Mouse (Mus musculus) heart, postnatal 14 days (tissue): ENCODE measurements around the gene Ctnnb1. TPM values are rescaled to one million over a fixed set of nuclear protein-coding genes. Genes with fewer than 3 reads are reported as not detected.
A peak's percentile ranks its signal among the peaks of the same experiment; 100 is the strongest.

ENCODE experiments used
- DNase-seq, 2 experiments: peaks; one replicate each; pipeline ENCODE4 v3.0.0; 2021 to 2022
- intact Hi-C: fragments of 180-260 bp; cut with DNase I; formaldehyde crosslinking; loops from one replicate; pipeline ENCODE4 v1.15.1; 2025
- total RNA-seq, 2 experiments: library from RNA; stranded (reverse); gene quantifications; 2 replicates each; pipeline ENCODE4 v1.2.3; 2021

Ctnnb1 gene
- total RNA-seq, 2 experiments from 2014 or later: 541 to 546 TPM

DNA sequence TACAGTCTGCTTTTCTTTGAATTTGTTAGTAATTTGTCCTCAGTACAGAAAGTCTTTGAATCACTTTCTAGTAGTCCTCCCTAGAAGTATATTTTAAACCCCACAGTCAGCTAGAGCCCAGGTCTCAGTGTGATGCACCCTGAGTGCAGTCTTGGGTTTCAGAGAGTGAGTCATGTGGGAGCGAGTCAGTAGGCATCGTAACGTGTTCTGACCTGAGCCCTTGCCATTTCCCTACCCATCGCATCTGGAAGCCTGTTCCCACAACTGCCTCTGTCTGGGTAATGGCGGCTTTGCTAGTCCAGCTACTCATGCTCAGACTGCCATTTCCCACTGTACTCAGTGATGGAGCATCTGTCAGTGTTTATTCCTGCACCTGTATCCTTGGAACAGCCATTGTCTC, 29.0 kb downstream of the Ctnnb1 start:
- no peak for DNase-seq
- intact Hi-C loops: loop anchor here (2.0 kb wide), 1 partner anchor 13 kb away; no protein-coding TSS in a partner anchor

GRCm38 (mm10) chr9:120958560-120958959, 29.5 kb downstream of the Ctnnb1 start:
- DNase-seq: peak; percentile 41 to 58
- intact Hi-C loops: loop anchor here (2.0 kb wide), 1 partner anchor 14 kb away; no protein-coding TSS in a partner anchor

GRCm38 (mm10) chr9:120959225-120959624, 30.2 kb downstream of the Ctnnb1 start:
- DNase-seq: no peak
- intact Hi-C loops: loop anchor here (2.0 kb wide), 1 partner anchor 14 kb away; no protein-coding TSS in a partner anchor

DNA sequence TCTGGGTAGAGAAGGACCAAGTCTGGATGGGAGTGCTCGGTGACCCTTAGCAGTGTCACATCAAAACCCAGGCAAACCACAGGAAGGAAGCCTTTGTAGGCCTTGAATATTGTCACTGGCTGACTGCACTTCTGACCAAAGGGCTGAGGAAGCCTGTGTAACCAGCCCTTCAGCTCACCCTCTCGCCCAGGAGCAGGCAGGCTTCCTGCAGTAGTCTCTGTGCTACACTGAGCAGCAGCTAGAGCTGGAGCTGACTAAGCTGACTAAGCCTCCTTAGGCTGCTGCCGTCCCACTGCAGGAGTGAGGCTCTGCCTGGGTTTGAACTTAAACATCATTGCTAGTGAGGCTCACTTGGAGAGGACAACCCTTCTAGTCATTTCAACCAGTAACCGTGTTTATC, 31.6 kb downstream of the Ctnnb1 start:
- intact Hi-C loops: no loop called here
- DNase-seq: no peak

DNA sequence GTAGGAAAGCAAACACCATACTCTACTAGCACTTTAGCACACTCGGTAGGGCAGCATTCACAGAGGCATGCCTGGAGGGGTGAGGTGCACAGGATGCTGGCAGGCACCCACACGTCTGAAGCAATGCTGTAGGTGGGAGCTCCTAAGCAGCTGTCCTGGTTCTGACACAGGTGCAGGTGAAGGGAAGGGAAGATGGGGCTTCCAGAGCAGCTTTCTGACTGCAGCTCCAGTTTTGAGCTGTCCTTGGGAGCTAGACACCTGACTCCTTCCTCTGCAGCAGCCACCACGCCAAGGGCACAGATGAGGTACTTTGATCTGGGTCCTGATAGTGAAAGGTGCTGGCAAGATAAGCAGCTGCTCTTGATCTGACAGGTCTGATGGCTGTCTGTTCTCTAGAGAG, 32.5 kb downstream of the Ctnnb1 start:
- DNase-seq: no peak
- intact Hi-C loops: no loop called here

DNA sequence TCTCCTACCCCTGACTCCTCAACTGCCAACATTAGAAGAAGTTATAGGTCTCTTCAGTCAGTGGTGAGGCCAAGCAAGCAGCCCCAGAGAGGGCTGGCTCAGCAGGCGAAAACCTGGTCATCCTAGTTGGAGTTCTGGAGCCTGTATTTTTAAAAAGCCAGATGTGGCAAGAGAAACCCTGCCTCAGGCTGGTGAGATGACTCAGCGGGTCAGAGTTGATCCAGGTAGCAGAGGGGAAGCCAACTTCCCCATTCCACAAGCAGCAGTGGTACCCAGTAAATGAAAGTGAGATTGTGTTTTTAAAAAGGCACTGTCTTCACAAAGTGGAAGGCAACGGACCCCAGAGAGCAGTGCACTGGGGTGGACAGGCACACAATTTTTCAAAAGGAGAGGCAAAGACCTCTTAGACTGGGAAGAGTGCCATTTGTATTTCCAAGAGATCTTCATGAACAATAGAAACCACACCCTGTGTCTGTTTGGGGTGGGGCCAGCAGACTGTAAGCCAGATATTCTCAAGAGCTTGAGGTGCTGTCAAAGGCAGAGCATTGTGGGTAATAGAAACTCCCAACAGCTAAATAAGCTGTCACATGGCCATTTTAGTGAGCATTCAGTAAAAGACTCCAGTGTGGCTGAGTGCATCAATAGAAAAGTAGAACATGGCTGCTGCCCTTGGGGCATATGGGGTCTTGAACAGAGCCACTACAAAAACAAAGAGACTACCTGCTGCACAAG, 33.1 kb downstream of the Ctnnb1 start:
- intact Hi-C loops: no loop called here

DNA sequence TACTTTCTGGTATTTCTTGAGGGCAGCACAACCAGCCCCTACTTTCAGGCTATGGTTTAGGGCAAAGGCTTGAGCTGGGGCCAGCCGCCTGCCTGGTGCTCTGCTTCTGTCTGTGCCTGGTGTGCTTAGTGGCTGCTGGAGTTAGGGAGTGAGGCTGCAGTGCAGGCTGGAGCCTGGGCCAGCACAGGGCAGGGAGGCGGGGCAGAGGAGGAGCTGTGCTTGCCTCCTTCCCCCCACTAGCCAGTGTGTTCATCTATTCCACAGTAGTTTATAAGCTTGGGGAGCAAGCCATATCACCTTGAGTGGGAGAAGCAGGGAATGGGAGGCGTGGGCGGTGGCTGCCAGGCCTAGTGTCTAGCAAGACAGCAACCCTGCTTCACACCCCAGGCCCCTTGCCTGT, 34.1 kb downstream of the Ctnnb1 start:
- no peak for DNase-seq
- intact Hi-C loops: no loop called here

More for the DNA sequence above, 33.1 kb downstream of the Ctnnb1 start:
- peak; percentile 36 to 57 for DNase-seq

GRCm38 (mm10) chr9:120963720-120964119, 34.7 kb downstream of the Ctnnb1 start:
- no peak for DNase-seq
- intact Hi-C loops: no loop called here

DNA sequence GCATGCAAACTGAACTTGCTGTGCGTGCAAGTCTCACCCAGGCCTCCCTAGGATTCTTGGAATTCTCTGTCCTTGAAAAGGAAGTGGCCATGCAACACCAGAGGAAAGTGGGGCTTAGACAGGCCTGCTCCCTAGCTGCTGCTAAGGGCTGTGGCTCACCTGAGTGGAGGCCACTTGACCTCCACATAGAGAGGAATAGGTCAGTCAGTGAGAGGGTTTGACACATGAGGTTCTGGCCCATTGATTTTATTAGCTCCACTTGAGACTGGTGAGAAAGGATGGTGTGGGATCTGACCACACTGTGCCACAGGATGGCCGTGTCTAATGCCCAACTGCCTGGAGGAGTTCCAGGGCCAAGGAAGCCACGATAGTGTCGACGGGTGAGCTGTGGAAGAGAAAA, 35.2 kb downstream of the Ctnnb1 start:
- intact Hi-C loops: no loop called here
- no peak for DNase-seq

- DNase-seq: no peak
- intact Hi-C loops: no loop called here
These were observed 36.0 kb downstream of the Ctnnb1 start for GRCm38 (mm10) chr9:120965007-120965406.

- DNase-seq: no peak
- intact Hi-C loops: no loop called here
These were observed 44.1 kb downstream of the Ctnnb1 start for GRCm38 (mm10) chr9:120973026-120973515.

DNA sequence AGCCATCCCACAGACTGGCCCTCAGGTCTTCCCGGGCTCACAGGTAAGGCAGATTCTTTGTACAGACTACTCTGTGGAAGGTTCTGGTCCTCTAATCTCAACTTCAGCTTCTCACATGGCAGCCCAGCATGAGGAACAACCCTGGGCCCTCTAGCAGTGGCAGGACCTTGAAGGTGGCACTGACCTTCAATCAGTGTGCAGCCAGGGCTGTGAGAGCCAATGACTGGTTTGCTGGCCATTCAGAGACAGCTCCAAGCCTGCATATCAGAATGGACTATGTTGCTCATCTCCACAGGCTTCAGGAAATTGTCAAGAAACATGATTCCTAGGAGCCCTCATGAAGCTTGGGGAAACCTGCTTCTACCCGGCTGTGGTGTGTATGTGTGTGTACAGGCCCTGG, 45.2 kb downstream of the Ctnnb1 start:
- intact Hi-C loops: no loop called here
- no peak for DNase-seq

- intact Hi-C loops: no loop called here
- peak in 1 of 2 experiments; percentile 70 for DNase-seq
These were observed 47.1 kb downstream of the Ctnnb1 start for GRCm38 (mm10) chr9:120976158-120976557.

GRCm38 (mm10) chr9:120976856-120977255, 47.8 kb downstream of the Ctnnb1 start:
- intact Hi-C loops: no loop called here
- no peak for DNase-seq

GRCm38 (mm10) chr9:120981777-120982176, 52.8 kb downstream of the Ctnnb1 start:
- DNase-seq: no peak
- intact Hi-C loops: no loop called here

GRCm38 (mm10) chr9:120983849-120984248, 54.8 kb downstream of the Ctnnb1 start:
- intact Hi-C loops: no loop called here

DNA sequence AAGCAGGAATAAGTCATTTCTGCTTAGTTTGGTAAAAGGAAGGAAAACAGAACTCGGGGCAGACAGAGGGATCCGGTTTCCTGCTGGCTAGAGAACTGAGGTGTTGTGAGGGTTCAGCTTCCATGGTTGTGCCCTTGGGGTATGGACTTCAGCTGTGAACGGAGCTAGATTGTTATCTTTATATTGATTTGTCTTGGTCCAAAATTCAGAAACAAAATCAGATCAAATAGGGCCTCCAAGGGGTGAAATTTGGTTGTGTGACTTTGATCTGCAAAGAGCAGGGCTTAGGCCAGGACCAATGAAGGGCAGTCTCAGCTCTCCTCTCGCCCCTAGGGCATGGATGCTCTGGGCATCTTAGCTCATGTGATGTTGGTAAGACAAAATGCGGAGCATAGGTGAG, 55.5 kb downstream of the Ctnnb1 start:
- intact Hi-C loops: no loop called here
- DNase-seq: no peak

More at GRCm38 (mm10) chr9:120983849-120984248, 54.8 kb downstream of the Ctnnb1 start:
- DNase-seq: no peak

DNA sequence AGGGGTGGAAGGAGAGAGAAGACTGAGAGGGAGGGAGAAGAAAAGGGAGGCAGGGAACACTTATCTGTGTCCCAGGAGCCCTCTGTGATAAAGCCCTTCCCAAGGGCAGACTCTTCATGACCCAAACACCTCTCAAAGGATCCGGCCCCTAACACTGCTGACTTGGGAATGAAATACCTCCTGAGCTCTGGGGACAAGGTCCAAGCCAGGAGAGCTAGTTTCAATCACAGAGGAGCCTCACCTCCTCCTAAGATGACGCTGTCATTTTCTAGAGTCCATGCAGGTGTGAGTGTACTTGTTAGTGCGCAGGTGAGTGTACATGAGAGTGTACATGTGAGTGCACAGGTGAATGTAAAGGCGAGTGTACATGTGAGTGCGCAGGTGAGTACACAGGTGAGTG, 56.0 kb downstream of the Ctnnb1 start:
- intact Hi-C loops: no loop called here
- DNase-seq: no peak

DNA sequence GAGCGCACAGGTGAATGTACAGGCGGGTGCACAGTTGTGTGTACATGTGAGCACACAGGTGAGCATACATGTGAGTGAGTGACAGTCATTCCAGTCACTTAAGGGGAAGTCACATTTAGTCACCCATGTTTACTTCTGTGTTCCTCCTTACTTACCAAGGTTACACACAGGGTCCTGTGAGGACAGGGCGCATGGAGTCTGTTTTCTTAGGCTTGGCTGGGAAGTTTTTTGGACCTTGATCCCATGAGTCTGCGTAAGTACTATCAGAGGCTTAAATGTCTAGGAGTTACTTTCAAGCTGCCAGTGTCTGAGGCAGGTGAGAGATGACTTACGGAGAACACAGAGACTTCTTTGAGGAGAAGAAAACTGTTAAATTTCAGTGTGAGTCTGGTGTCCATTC, 56.5 kb downstream of the Ctnnb1 start:
- no peak for DNase-seq
- intact Hi-C loops: no loop called here

GRCm38 (mm10) chr9:120986255-120986654, 57.2 kb downstream of the Ctnnb1 start:
- DNase-seq: no peak
- intact Hi-C loops: no loop called here

DNA sequence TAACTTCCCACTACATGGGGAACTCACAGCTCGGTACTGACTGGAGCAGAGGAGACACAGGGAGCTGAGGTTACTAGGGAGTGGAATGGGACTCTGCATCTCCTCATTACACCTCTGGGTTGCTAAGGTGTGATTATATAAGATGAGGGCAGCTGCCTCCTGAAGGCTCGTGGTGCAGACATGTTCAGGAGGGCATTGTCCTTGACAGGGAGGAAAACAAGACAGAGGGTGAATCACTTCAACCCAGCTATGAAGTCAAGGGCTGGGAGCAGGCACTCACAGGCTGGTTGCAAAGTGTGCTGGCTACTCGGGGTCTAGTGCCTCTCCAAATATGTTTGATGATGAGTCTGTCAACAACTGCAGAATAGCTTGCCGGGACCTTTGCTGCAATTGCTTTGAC, 58.0 kb downstream of the Ctnnb1 start:
- DNase-seq: no peak
- intact Hi-C loops: no loop called here

DNA sequence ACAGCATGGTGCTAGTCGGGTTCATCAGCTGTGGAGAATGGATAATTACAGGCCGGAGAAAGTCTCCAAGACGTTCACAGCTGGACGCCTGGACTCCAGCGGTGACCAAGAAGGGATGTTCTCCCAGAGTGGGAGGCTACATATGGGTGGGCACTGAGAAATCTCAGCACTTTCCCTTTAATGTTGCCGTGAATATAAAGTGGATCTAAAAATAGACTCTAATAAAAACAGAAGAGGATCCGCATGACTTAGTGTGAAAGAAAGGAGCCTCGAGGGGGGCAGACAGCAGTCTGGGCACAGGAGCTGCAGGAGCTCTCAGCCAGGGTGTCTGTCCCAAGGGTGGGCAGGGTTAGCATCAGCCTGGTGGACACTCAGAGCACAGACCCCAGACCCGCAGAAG, 59.1 kb downstream of the Ctnnb1 start:
- intact Hi-C loops: no loop called here
- DNase-seq: no peak
